Mouse (Mus musculus) stomach, postnatal 0 days (tissue): ENCODE measurements around the gene Rhbdd1. TPM values are rescaled to one million over a fixed set of nuclear protein-coding genes. Genes with fewer than 3 reads are reported as not detected.

ENCODE experiments used
- ATAC-seq: fragments of 200-750 bp; cut with Nextera tagmentation; 2 replicates; pipeline ENCODE4 v1.8.0; 2017; ENCODE audit not compliant: low FRiP score, low TSS enrichment
- DNase-seq: peaks from one replicate; pipeline ENCODE4 v3.0.0-alpha.2; 2016; ENCODE audit warnings: low spot score
- H3K27ac ChIP-seq: fragments of 300-500 bp; sonication (generic); replicated peaks from 2 replicates; pipeline ENCODE4 v1.5.1; 2014; ENCODE audit warnings: mild to moderate bottlenecking, control low read depth
- H3K27me3 ChIP-seq: fragments of 300-500 bp; sonication (generic); 2 replicates; pipeline ENCODE4 v1.6.1; 2014; ENCODE audit warnings: low read length; ENCODE audit not compliant: control insufficient read depth, insufficient read depth
- H3K36me3 ChIP-seq: fragments of 300-500 bp; sonication (generic); 2 replicates; pipeline ENCODE4 v1.6.1; 2014; ENCODE audit warnings: low read length, mixed read lengths; ENCODE audit not compliant: control insufficient read depth, insufficient read depth
- H3K4me1 ChIP-seq: fragments of 300-500 bp; sonication (generic); replicated peaks from 2 replicates; pipeline ENCODE4 v1.6.1; 2014; ENCODE audit warnings: antibody characterized with exemption; ENCODE audit not compliant: control insufficient read depth, insufficient read depth
- H3K4me2 ChIP-seq: fragments of 300-500 bp; sonication (generic); replicated peaks from 2 replicates; pipeline ENCODE4 v1.6.1; 2014; ENCODE audit warnings: low read depth, mild to moderate bottlenecking, control low read depth, moderate library complexity
- H3K4me3 ChIP-seq: fragments of 300-500 bp; sonication (generic); 2 replicates; pipeline ENCODE4 v1.5.1; 2014; ENCODE audit warnings: low read depth, low read length, control low read depth
- H3K9ac ChIP-seq: fragments of 300-500 bp; sonication (generic); 2 replicates; pipeline ENCODE4 v1.6.1; 2014; ENCODE audit warnings: mild to moderate bottlenecking, low read length, control low read depth, mixed read lengths
- H3K9me3 ChIP-seq: fragments of 300-500 bp; sonication (generic); 2 replicates; pipeline ENCODE4 v1.6.1; 2016; ENCODE audit warnings: low read length; ENCODE audit not compliant: control insufficient read depth
- CTCF ChIP-seq: IDR thresholded peaks from 2 replicates; pipeline ENCODE4 v1.5.1; 2016; ENCODE audit warnings: antibody characterized with exemption, low read depth, mild to moderate bottlenecking, moderate library complexity
- EP300 ChIP-seq: optimal IDR thresholded peaks from 2 replicates; pipeline ENCODE3; 2016; ENCODE audit warnings: antibody characterized with exemption
- WGBS: fragments of 180-500 bp; shearing (Covaris S2); extraction: QIAGEN DNeasy Blood & Tissue Kit; methylation state at CpG from one replicate; pipeline ENCODE4 v1.1.7; 2014; 5-methylcytosine and 5-hydroxymethylcytosine counted together
- polyA plus RNA-seq: library from polyadenylated mRNA; unstranded; fragments of >200 nt; fragmentation: Nextera tagmentation; extraction: Ambion mirVana; gene quantifications from 2 replicates; pipeline ENCODE4 v1.2.1, GENCODE M21; 2015

Gene Rhbdd1
- polyA plus RNA-seq, 1 experiment from 2014 or later: 7.5 TPM

DNA sequence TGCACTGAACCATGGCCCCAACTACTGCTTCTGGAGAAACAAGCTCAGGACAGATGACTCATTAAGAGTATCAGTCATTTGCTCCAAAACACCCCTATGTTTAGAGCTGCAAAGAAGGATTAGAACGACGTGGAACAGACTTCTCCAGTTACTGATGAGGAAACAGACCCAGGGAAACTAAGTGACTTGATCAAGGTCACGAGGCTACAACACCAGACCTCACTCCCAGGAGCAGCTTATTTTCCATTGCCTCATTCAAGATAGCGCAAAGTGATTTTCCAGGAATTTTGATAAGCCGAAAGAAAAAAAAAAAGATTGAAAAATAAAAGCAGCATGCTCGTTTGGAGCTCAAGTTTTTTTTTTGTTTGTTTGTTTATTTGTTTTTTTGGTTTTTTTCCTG is 34.4 kb upstream of the Rhbdd1 start:
- WGBS: 62% methylated on average over 6 of the region's 6 CpGs
- no peak for DNase-seq

GRCm38 (mm10) chr1:82282992-82283611 is 33.1 kb upstream of the Rhbdd1 start:
- WGBS: under 1% methylated on average over 35 of the region's 35 CpGs
- Histone ChIP-seq H3K27ac (peak overlapping the region; percentile 90), H3K9me3 (no peaks in the 10 kb centered on the region), H3K4me3 (peak overlapping the region; percentile 47), H3K27me3 (no peaks in the 10 kb centered on the region), H3K4me1 (peaks cover 6% of the 10 kb centered on the region; the same call in 1 of the 2 replicates), H3K36me3 (no peaks in the 10 kb centered on the region), H3K9ac (peak overlapping the region; percentile 73), H3K4me2 (peak overlapping the region; percentile 86)
- peak; percentile 94 for DNase-seq
- ATAC-seq: peak; percentile 98
- TF ChIP-seq CTCF (peak; percentile 18; the same call in 1 of the 2 replicates), EP300 (no peak)

More for the DNA sequence above, 34.4 kb upstream of the Rhbdd1 start:
- Histone ChIP-seq H3K4me2 (no peak overlapping the region), H3K9me3 (no peaks in the 10 kb centered on the region), H3K4me3 (no peak overlapping the region), H3K36me3 (peaks cover 3% of the 10 kb centered on the region; the same call in 1 of the 2 replicates), H3K4me1 (peaks cover 3% of the 10 kb centered on the region; the same call in 1 of the 2 replicates), H3K27me3 (no peaks in the 10 kb centered on the region), H3K9ac (no peak overlapping the region), H3K27ac (no peak overlapping the region)
- ATAC-seq: no peak
- TF ChIP-seq CTCF (no peak), EP300 (no peak)

- 11% methylated on average over 1 of the region's 1 CpGs for WGBS
Measured at GRCm38 (mm10) chr1:82283901-82284301, 32.4 kb upstream of the Rhbdd1 start.

GRCm38 (mm10) chr1:82284403-82284802 is 31.8 kb upstream of the Rhbdd1 start:
- Histone ChIP-seq H3K27ac (peak overlapping the region; percentile 90), H3K9ac (peak overlapping the region; percentile 49), H3K9me3 (no peaks in the 10 kb centered on the region), H3K4me3 (peak overlapping the region; percentile 47), H3K27me3 (no peaks in the 10 kb centered on the region), H3K4me1 (peaks cover 6% of the 10 kb centered on the region; the same call in 1 of the 2 replicates), H3K4me2 (peak overlapping the region; percentile 86), H3K36me3 (no peaks in the 10 kb centered on the region)
- no peak for ATAC-seq
- WGBS: 6% methylated on average over 4 of the region's 4 CpGs
- DNase-seq: no peak
- TF ChIP-seq CTCF (no peak), EP300 (no peak)

More at GRCm38 (mm10) chr1:82283901-82284301, 32.4 kb upstream of the Rhbdd1 start:
- Histone ChIP-seq H3K36me3 (no peaks in the 10 kb centered on the region), H3K4me3 (peak overlapping the region; percentile 47), H3K27me3 (no peaks in the 10 kb centered on the region), H3K9ac (peak overlapping the region; percentile 49), H3K4me1 (peaks cover 6% of the 10 kb centered on the region; the same call in 1 of the 2 replicates), H3K27ac (peak overlapping the region; percentile 90), H3K4me2 (peak overlapping the region; percentile 86), H3K9me3 (no peaks in the 10 kb centered on the region)
- peak; percentile 26 for DNase-seq
- TF ChIP-seq CTCF: no peak
- no peak for TF ChIP-seq EP300
- no peak for ATAC-seq

DNA sequence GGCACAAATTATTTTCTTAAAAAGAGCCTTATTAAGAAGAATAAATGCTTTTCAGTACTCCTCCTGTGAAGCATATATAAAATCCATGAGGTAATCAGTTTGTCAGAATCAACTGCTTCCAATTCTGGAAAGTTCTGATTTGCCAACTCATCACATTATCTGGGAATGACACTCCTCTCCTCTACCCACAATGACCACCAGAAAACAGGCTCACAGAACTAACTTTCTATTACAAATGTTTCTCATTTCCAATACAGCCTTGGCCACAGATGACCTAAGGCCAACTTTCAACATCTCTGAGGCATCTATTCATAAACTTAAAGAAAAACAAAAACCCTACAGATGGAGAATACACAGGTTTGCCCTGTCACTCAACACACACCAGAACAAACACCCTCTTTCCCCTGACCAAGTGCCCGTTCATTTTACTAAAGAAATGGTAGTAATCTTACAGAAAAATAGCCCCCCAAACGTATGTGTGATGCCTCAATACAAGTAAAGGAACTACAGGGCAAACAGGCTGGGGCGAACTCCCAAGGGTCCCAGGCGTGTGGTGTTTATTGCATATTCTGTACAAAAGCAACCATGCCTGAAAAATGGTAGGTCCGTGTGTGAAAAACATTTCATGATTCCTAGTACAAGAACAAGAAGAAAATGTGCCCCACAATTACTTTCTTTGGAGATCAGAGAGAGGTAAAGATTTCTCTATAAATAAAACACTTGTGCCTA is 30.6 kb upstream of the Rhbdd1 start:
- ATAC-seq: no peak
- 0 out of 2 replicates have a peak overlapping the region, but pooled peaks have one; percentile 69 for H3K27ac ChIP-seq
- WGBS: 20% methylated on average over 5 of the region's 5 CpGs

More for the DNA sequence above, 30.6 kb upstream of the Rhbdd1 start:
- H3K4me3 ChIP-seq: peak overlapping the region; percentile 47
- H3K9me3 ChIP-seq: no peaks in the 10 kb centered on the region
- peak overlapping the region; percentile 86 for H3K4me2 ChIP-seq
- no peaks in the 10 kb centered on the region for H3K36me3 ChIP-seq
- no peak for TF ChIP-seq CTCF
- TF ChIP-seq EP300: no peak
- no peaks in the 10 kb centered on the region for H3K27me3 ChIP-seq
- peak overlapping the region; percentile 60 for H3K9ac ChIP-seq
- DNase-seq: no peak
- peaks cover 6% of the 10 kb centered on the region; the same call in 1 of the 2 replicates for H3K4me1 ChIP-seq
